Mouse (Mus musculus): ENCODE measurements around the gene Wdcp. TPM values are rescaled to one million over a fixed set of nuclear protein-coding genes. Genes with fewer than 3 reads are reported as not detected.

Wdcp gene
- polyA plus RNA-seq, 1 experiment = 8.8 TPM

Other genes starting within 250 kb of the Wdcp start
- gene Fam228a, start 104.9 kb upstream of the Wdcp start, polyA plus RNA-seq (2012; rRNA removed) = 0.54 and 0.69 TPM in 2 replicates
- 1.0 and 2.1 TPM in 2 replicates for gene Pfn4, start 74.3 kb upstream of the Wdcp start, polyA plus RNA-seq (2012; rRNA removed)
- gene Fam228b, start 74.0 kb upstream of the Wdcp start, polyA plus RNA-seq (2012; rRNA removed) = 1.4 TPM in 2 replicates
- 57.7 and 74.4 TPM in 2 replicates for gene Sf3b6, start 25.8 kb upstream of the Wdcp start, polyA plus RNA-seq (2012; rRNA removed)
- gene Fkbp1b, start 1.7 kb upstream of the Wdcp start, polyA plus RNA-seq (2012; rRNA removed) = 13.0 and 16.6 TPM in 2 replicates
- gene Mfsd2b, start 31.1 kb downstream of the Wdcp start, polyA plus RNA-seq (2012; rRNA removed) = 0.72 and 1.1 TPM in 2 replicates
- 9.4 and 10.2 TPM in 2 replicates for gene Ubxn2a, start 64.4 kb downstream of the Wdcp start, polyA plus RNA-seq (2012; rRNA removed)
- 6.9 and 9.4 TPM in 2 replicates for gene Atad2b, start 74.0 kb downstream of the Wdcp start, polyA plus RNA-seq (2012; rRNA removed)

All from gonadal fat pad, adult 2 months (tissue).